Mouse (Mus musculus) adipocyte (in vitro differentiated cells): ENCODE results near the gene Map2k1.

Experiments used
- DNase-seq: peaks from one replicate; pipeline ENCODE4 v3.0.0-alpha.2; 2016; ENCODE audit warnings: low spot score

The Map2k1 gene

GRCm38 (mm10) chr9:64139879-64140278 lies 113.6 kb downstream of the Map2k1 start:
- DNase-seq = no peak

DNA sequence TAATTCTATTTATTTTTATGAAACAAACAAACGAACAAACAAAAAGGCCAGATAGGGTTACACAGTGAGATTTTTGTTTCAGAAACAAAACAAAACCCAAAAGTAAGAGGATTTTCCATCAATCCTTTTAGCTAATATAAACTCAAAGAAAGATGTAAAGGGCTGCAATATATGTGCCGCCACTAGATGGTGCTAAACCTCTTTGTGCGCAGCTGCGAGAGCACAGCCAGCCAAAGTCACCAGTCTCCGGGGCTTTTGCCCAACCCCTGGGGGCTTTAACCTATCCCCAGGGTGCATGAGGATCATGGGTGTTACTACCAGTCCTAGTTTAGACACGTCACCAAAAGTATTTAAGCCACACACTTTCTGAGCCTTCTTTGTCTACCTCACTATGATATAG lies 114.5 kb downstream of the Map2k1 start:
- peak; percentile 53 for DNase-seq
